Mouse (Mus musculus): ENCODE measurements around the gene Zfp365.

The Zfp365 gene

DNA sequence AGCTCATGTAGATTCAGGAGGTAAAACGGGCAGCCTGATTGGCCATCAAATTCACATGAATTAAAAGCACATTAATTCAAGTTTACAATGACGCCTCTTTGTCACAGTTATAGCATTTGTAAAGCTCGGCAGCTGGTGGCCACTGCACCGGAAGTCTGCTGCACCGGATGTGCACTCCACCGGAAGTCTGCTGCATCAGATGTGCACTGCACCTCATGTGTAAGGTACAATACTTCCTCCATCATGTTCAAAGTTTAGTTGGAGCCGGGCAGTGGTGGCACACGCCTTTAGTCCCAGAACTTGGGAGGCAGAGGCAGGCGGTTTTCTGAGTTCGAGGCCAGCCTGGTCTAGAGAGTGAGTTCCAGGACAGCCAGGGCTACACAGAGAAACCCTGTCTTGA lies 70.9 kb downstream of the Zfp365 start:
- no peak for DNase-seq (ENCODE audit: low spot score)

DNA sequence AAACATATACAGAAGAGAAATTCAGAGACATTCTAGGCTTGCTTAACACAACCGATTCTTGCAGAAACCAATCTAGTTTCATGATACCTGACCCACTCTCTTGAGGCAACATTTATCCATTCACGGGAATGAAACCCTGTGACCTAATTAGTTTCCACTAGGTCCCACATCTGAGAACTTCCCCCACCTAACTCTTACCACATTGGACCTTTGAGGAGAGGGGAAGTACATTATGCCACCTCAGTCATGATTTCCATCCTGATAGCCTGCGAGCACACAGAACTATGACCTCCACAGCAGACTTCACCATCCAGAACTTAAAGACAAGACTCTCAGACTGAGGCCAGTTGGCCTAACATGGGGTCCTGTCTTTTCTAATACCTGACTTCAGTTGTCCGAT lies 71.7 kb downstream of the Zfp365 start:
- no peak for DNase-seq (ENCODE audit: low spot score)

- no peak for DNase-seq (ENCODE audit: low spot score)
Measured at GRCm38 (mm10) chr10:67839156-67839555, 73.3 kb downstream of the Zfp365 start.

DNA sequence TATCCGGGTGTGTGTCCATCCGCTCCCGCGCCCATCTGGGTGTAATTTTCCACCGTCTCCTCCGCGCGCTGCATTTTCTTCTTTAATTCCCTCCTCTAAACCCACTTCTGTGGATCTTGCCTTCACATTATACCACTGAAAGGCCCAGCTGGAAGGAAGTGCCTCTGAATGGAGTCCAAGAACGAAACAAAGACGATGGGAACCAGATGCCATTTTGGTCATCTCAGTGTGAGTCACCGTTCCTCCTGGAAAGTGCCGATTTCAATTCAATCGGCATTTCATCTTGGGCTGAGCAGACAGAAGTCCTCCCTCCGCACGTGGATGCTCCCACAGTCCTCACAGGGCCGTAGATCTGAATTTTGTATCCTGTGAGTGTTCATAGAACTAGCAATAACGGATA lies 76.0 kb downstream of the Zfp365 start:
- no peak for DNase-seq (ENCODE audit: low spot score)

Measured in testis, postnatal 14 days (tissue).